Mouse (Mus musculus) heart, postnatal 4 days (tissue): ENCODE measurements around the gene March8. TPM values are rescaled to one million over a fixed set of nuclear protein-coding genes. Genes with fewer than 3 reads are reported as not detected.
"Not testable (repeated sequence)": the region's sequence is repeated elsewhere in the genome, so short reads cannot be mapped to it uniquely, and the experiment has no call there.

Experiments used
- DNase-seq: peaks from one replicate; pipeline ENCODE4 v3.0.0; 2021
- total RNA-seq, 2 experiments: library from RNA; stranded (reverse); gene quantifications; 2 replicates each; pipeline ENCODE4 v1.2.3; 2021

March8 gene
- 10 to 100 TPM; 42.2 to 43.0 TPM for total RNA-seq

GRCm38 (mm10) chr6:116337835-116338501 is at the start of gene March8:
March8 (plus strand) TSS chr6:116338024.
- peak; percentile 91 for DNase-seq

GRCm38 (mm10) chr6:116311411-116311810 is 26.4 kb upstream of the March8 start:
- DNase-seq, result no peak

- no peak for DNase-seq
Measured at GRCm38 (mm10) chr6:116319259-116319658, 18.6 kb upstream of the March8 start.

GRCm38 (mm10) chr6:116326641-116327040 is 11.2 kb upstream of the March8 start:
- no peak for DNase-seq

- DNase-seq, result peak; percentile 11
Measured at GRCm38 (mm10) chr6:116331396-116331795, 6.4 kb upstream of the March8 start.

- DNase-seq, result no peak
Measured at GRCm38 (mm10) chr6:116337466-116337834, 374 bp upstream of the March8 start.

- DNase-seq, result no peak
Measured at GRCm38 (mm10) chr6:116338520-116338919, 696 bp downstream of the March8 start.

- DNase-seq, result no peak
Measured at GRCm38 (mm10) chr6:116339088-116339487, 1.3 kb downstream of the March8 start.

GRCm38 (mm10) chr6:116340521-116340920 is 2.7 kb downstream of the March8 start:
- no peak for DNase-seq

GRCm38 (mm10) chr6:116347953-116348352 is 10.1 kb downstream of the March8 start:
- DNase-seq, result no peak

GRCm38 (mm10) chr6:116349997-116350396 is 12.2 kb downstream of the March8 start:
- DNase-seq, result no peak

GRCm38 (mm10) chr6:116350643-116351042 is 12.8 kb downstream of the March8 start:
- DNase-seq, result no peak

GRCm38 (mm10) chr6:116351534-116351933 is 13.7 kb downstream of the March8 start:
- DNase-seq, result no peak

GRCm38 (mm10) chr6:116353428-116353827 is 15.6 kb downstream of the March8 start:
- no peak for DNase-seq

GRCm38 (mm10) chr6:116356311-116356947 is 18.6 kb downstream of the March8 start:
- not testable (repeated sequence) for DNase-seq

- no peak for DNase-seq
Measured at GRCm38 (mm10) chr6:116356948-116357325, 19.1 kb downstream of the March8 start.

- DNase-seq, result no peak
Measured at GRCm38 (mm10) chr6:116358056-116358455, 20.2 kb downstream of the March8 start.

- DNase-seq, result no peak
Measured at GRCm38 (mm10) chr6:116359256-116359655, 21.4 kb downstream of the March8 start.

GRCm38 (mm10) chr6:116361463-116361862 is 23.6 kb downstream of the March8 start:
- no peak for DNase-seq

- no peak for DNase-seq
Measured at GRCm38 (mm10) chr6:116361993-116362392, 24.2 kb downstream of the March8 start.

GRCm38 (mm10) chr6:116367971-116368370 is 30.1 kb downstream of the March8 start:
- DNase-seq, result no peak

- DNase-seq, result no peak
Measured at GRCm38 (mm10) chr6:116369811-116370210, 32.0 kb downstream of the March8 start.

- DNase-seq, result no peak
Measured at GRCm38 (mm10) chr6:116370216-116370976, 32.6 kb downstream of the March8 start.

- DNase-seq, result no peak
Measured at GRCm38 (mm10) chr6:116371500-116371899, 33.7 kb downstream of the March8 start.
